Mouse (Mus musculus): ENCODE measurements around the gene Zfp9. TPM values are rescaled to one million over a fixed set of nuclear protein-coding genes. Genes with fewer than 3 reads are reported as not detected.

Gene Zfp9
- polyA plus RNA-seq, 1 experiment from 2014 or later = 10.7 TPM

- H3K4me1 ChIP-seq = no peaks in the 10 kb centered on the region
- H3K4me3 ChIP-seq = no peak overlapping the region
- H3K36me3 ChIP-seq = peaks cover 35% of the 10 kb centered on the region
- no peaks in the 10 kb centered on the region for H3K27me3 ChIP-seq (replicated peaks)
- no peak overlapping the region for H3K27ac ChIP-seq
- no peak overlapping the region for H3K4me2 ChIP-seq (replicated peaks)
- ATAC-seq (ENCODE audit: low FRiP score, low read depth) = no peak
- WGBS = 88% methylated on average over 1 of the region's 1 CpGs
- H3K9me3 ChIP-seq = peaks cover 7% of the 10 kb centered on the region; the same call in 1 of the 2 replicates
- H3K9ac ChIP-seq = no peak overlapping the region
Measured at GRCm38 (mm10) chr6:118426666-118427065, 52.5 kb downstream of the Zfp9 start.

- Histone ChIP-seq H3K4me1 (peaks cover 11% of the 10 kb centered on the region), H3K9ac (peak within 1 kb of the TSS; percentile 70), H3K4me2 (replicated peaks) (peak within 1 kb of the TSS; percentile 62), H3K27me3 (replicated peaks) (no peaks in the 10 kb centered on the region), H3K9me3 (no peaks in the 10 kb centered on the region), H3K36me3 (peaks cover 28% of the 10 kb centered on the region), H3K4me3 (peak within 1 kb of the TSS; percentile 89), H3K27ac (peak within 1 kb of the TSS; percentile 53; the same call in 1 of the 2 replicates)
- peak; percentile 98 for ATAC-seq (ENCODE audit: low FRiP score, low read depth)
- WGBS = under 1% methylated on average over 67 of the region's 67 CpGs
Measured at GRCm38 (mm10) chr6:118419050-118419920, 59.8 kb downstream of the Zfp9 start, which contains the start of gene Bms1. Gene Bms1, minus strand, starts transcription at chr6:118419474.

Small RNA genes lying within 50 kb of the gene (microRNA-seq; reads per million reads assigned to microRNA genes)
- not detected for gene Gm25953

Other genes starting within 250 kb of the Zfp9 start
- gene Bms1, start 59.8 kb downstream of the Zfp9 start, polyA plus RNA-seq (2016; fragmentation: Nextera tagmentation; extraction: Ambion mirVana) = 35.6 and 37.6 TPM in 2 replicates
- gene Zfp248, start 23.8 kb downstream of the Zfp9 start, polyA plus RNA-seq (2016; fragmentation: Nextera tagmentation; extraction: Ambion mirVana) = 13.0 and 15.1 TPM in 2 replicates
- 15.5 and 17.1 TPM in 2 replicates for gene Ankrd26, start 82.9 kb upstream of the Zfp9 start, polyA plus RNA-seq (2016; fragmentation: Nextera tagmentation; extraction: Ambion mirVana)

Data from neural tube, embryonic 12.5 days (tissue).